Mouse (Mus musculus) liver, embryonic 11.5 days (tissue): ENCODE results near the gene L1cam. TPM values are rescaled to one million over a fixed set of nuclear protein-coding genes. Genes with fewer than 3 reads are reported as not detected.

ENCODE experiments used
- ATAC-seq: fragments of 200-750 bp; cut with Nextera tagmentation; replicated peaks from 2 replicates; pipeline ENCODE4 v1.8.0; 2017; ENCODE audit warnings: moderate number of reproducible peaks, mild to moderate bottlenecking, moderate TSS enrichment, moderate library complexity; ENCODE audit not compliant: low FRiP score
- DNase-seq: peaks from one replicate; pipeline ENCODE4 v3.0.0-alpha.2; 2017; ENCODE audit warnings: low spot score
- H3K27ac ChIP-seq: fragments of 300-500 bp; sonication (generic); 2 replicates; pipeline ENCODE4 v1.5.1; 2014; ENCODE audit warnings: mild to moderate bottlenecking, low read depth, low read length, control low read depth
- H3K27me3 ChIP-seq: fragments of 300-500 bp; sonication (generic); replicated peaks from 2 replicates; pipeline ENCODE4 v1.6.1; 2014; ENCODE audit warnings: low read length, mixed read lengths; ENCODE audit not compliant: control insufficient read depth, insufficient read depth
- H3K36me3 ChIP-seq: fragments of 300-500 bp; sonication (generic); 2 replicates; pipeline ENCODE4 v1.6.1; 2014; ENCODE audit warnings: mild to moderate bottlenecking, low read length, moderate library complexity, mixed read lengths; ENCODE audit not compliant: control insufficient read depth, insufficient read depth
- H3K4me1 ChIP-seq: fragments of 300-500 bp; sonication (generic); replicated peaks from 2 replicates; pipeline ENCODE4 v1.6.1; 2014; ENCODE audit warnings: low read length, mixed read lengths; ENCODE audit not compliant: control insufficient read depth, insufficient read depth
- H3K4me2 ChIP-seq: fragments of 300-500 bp; sonication (generic); 2 replicates; pipeline ENCODE4 v1.6.1; 2014; ENCODE audit warnings: mild to moderate bottlenecking, control low read depth, moderate library complexity
- H3K4me3 ChIP-seq: fragments of 300-500 bp; sonication (generic); 2 replicates; pipeline ENCODE4 v1.5.1; 2014; ENCODE audit warnings: low read depth, low read length, control low read depth
- H3K9ac ChIP-seq: fragments of 300-500 bp; sonication (generic); 2 replicates; pipeline ENCODE4 v1.6.1; 2014; ENCODE audit warnings: low read depth, low read length, control low read depth
- H3K9me3 ChIP-seq: fragments of 300-500 bp; sonication (generic); 2 replicates; pipeline ENCODE4 v1.6.1; 2016; ENCODE audit warnings: low read length, inconsistent platforms, mixed read lengths; ENCODE audit not compliant: control insufficient read depth
- WGBS: fragments of 180-500 bp; shearing (Covaris S2); extraction: QIAGEN DNeasy Blood & Tissue Kit; methylation state at CpG from one replicate; pipeline ENCODE4 v1.1.7; 2014; 5-methylcytosine and 5-hydroxymethylcytosine counted together
- polyA plus RNA-seq: library from polyadenylated mRNA; unstranded; fragments of >200 nt; fragmentation: Nextera tagmentation; extraction: Ambion mirVana; gene quantifications from 2 replicates; pipeline ENCODE4 v1.2.1, GENCODE M21; 2014

Gene L1cam
- polyA plus RNA-seq = 0.42 and 0.95 TPM in 2 replicates

DNA sequence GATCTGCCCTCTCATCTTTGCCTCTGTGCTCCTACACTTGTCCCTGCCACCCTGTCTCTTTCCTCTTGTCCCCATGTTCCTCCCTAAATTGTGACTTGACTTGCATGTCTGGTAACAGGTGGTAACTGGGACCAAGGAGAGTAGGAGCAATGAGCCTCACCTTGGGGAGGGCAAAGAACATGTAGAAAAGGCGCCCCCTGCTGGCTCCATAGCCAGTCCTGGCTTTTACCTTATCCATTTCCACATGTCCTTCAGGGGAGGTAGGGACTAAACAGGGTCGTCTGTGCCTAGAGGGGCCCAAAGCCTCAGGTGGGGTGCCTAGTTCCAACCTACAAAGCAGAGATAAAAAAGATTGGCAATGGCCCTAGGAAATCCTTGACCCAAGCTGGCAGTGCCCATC, at the start of gene L1cam:
Gene L1cam, minus strand, starts transcription at position 387 of the 400 bp plus-strand sequence.
- no peaks in the 10 kb centered on the region for H3K36me3 ChIP-seq
- H3K27ac ChIP-seq = no peak within 1 kb of the TSS
- WGBS = 13% methylated on average over 2 of the region's 2 CpGs
- DNase-seq = no peak
- no peak within 1 kb of the TSS for H3K9ac ChIP-seq
- no peak within 1 kb of the TSS for H3K4me2 ChIP-seq
- no peak within 1 kb of the TSS for H3K4me3 ChIP-seq
- H3K4me1 ChIP-seq = no peaks in the 10 kb centered on the region
- no peaks in the 10 kb centered on the region for H3K9me3 ChIP-seq
- H3K27me3 ChIP-seq = peaks cover 3% of the 10 kb centered on the region
- no peak for ATAC-seq

DNA sequence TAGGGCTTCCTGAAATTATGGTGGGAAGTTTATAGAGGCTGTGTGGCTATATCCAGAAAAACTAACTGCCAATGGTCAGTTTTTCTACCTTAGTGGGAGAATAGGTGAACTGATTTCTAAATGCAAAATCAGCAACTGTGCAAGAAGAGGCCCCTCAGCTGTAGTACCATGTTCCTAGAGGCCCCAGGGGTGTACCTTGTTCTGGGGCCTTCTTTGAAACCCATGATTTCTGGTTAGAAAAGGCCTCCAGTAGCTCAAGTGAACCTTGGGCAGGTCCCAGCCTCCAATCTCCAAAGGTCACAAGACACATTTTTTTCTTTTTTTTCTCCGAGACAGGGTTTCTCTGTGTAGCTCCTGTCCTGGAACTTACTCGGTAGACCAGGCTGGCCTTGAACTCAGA, 46.4 kb upstream of the L1cam start:
- no peaks in the 10 kb centered on the region for H3K27me3 ChIP-seq
- DNase-seq = no peak
- no peaks in the 10 kb centered on the region for H3K4me1 ChIP-seq
- H3K9me3 ChIP-seq = no peaks in the 10 kb centered on the region
- peaks cover 26% of the 10 kb centered on the region; the same call in 1 of the 2 replicates for H3K36me3 ChIP-seq
- 82% methylated on average over 2 of the region's 2 CpGs for WGBS
- no peak overlapping the region for H3K27ac ChIP-seq
- H3K4me3 ChIP-seq = no peak overlapping the region
- ATAC-seq = no peak
- H3K9ac ChIP-seq = no peak overlapping the region
- H3K4me2 ChIP-seq = no peak overlapping the region

GRCm38 (mm10) chrX:73941860-73942259, 46.0 kb upstream of the L1cam start:
- H3K27me3 ChIP-seq = no peaks in the 10 kb centered on the region
- 54% methylated on average over 2 of the region's 2 CpGs for WGBS
- H3K4me1 ChIP-seq = no peaks in the 10 kb centered on the region
- no peak overlapping the region for H3K9ac ChIP-seq
- H3K4me3 ChIP-seq = no peak overlapping the region
- ATAC-seq (no peak; the same call in 1 of the 2 replicates), DNase-seq (no peak)
- H3K27ac ChIP-seq = no peak overlapping the region
- H3K36me3 ChIP-seq = peaks cover 24% of the 10 kb centered on the region; the same call in 1 of the 2 replicates
- H3K9me3 ChIP-seq = no peaks in the 10 kb centered on the region
- no peak overlapping the region for H3K4me2 ChIP-seq

GRCm38 (mm10) chrX:73931871-73932270, 36.0 kb upstream of the L1cam start:
- H3K27ac ChIP-seq = no peak overlapping the region
- peaks cover 3% of the 10 kb centered on the region for H3K4me1 ChIP-seq
- WGBS = 61% methylated on average over 2 of the region's 2 CpGs
- no peaks in the 10 kb centered on the region for H3K9me3 ChIP-seq
- no peak overlapping the region for H3K4me3 ChIP-seq
- no peaks in the 10 kb centered on the region; the same call in 1 of the 2 replicates for H3K27me3 ChIP-seq
- no peaks in the 10 kb centered on the region for H3K36me3 ChIP-seq
- H3K4me2 ChIP-seq = no peak overlapping the region
- DNase-seq = no peak
- ATAC-seq = no peak
- H3K9ac ChIP-seq = no peak overlapping the region

DNA sequence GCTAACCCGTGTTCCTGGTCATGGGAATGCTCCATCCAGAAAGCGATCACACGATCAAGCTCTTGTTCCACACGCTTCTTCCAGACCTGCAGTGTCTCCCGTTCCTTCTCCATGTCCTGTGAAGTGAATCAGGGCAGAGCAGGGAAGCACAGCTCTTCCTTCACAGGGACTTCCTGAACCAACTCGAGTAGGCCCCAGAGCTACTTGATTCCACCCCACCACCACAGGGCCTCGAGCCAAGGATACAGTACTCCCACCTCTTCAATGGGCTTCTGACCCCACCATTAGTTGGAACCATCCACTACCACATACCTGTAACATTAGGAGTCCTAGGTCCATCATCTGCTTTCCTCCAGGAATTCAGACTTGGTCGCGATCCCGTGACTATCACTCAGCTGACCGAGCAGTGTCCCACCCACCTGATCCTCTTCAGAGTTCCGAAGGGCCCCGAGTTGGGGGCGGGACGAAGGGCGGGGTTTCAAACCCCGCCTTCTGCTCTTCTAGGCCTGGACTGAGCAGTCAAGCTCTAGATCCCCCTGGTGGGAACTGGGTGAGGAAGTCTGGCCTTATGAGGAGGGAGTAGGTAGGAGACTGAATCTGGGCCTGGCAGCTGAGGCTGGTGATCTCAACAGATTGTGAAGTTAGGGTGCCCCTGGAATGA, 34.6 kb upstream of the L1cam start, which contains the start of gene Renbp:
Gene Renbp, minus strand, starts transcription at position 449 of the 661 bp plus-strand sequence.
- H3K9ac ChIP-seq = peak within 1 kb of the TSS; percentile 57
- peak; percentile 90 for ATAC-seq
- no peaks in the 10 kb centered on the region; the same call in 1 of the 2 replicates for H3K27me3 ChIP-seq
- peak within 1 kb of the TSS; percentile 64 for H3K4me2 ChIP-seq
- no peak within 1 kb of the TSS for H3K27ac ChIP-seq
- WGBS = 34% methylated on average over 17 of the region's 17 CpGs
- peaks cover 3% of the 10 kb centered on the region for H3K4me1 ChIP-seq
- H3K4me3 ChIP-seq = peak within 1 kb of the TSS; percentile 42
- H3K9me3 ChIP-seq = no peaks in the 10 kb centered on the region
- H3K36me3 ChIP-seq = no peaks in the 10 kb centered on the region
- peak; percentile 69 for DNase-seq

GRCm38 (mm10) chrX:73922550-73922882, 26.6 kb upstream of the L1cam start:
- DNase-seq (no peak), ATAC-seq (no peak)
- no peaks in the 10 kb centered on the region for H3K4me1 ChIP-seq
- 67% methylated on average over 8 of the region's 8 CpGs for WGBS
- no peaks in the 10 kb centered on the region for H3K9me3 ChIP-seq
- peak overlapping the region; percentile 79; the same call in 1 of the 2 replicates for H3K27ac ChIP-seq
- H3K27me3 ChIP-seq = peaks cover 2% of the 10 kb centered on the region
- H3K36me3 ChIP-seq = no peaks in the 10 kb centered on the region; the same call in 1 of the 2 replicates
- peak overlapping the region; percentile 79 for H3K4me2 ChIP-seq
- peak overlapping the region; percentile 75 for H3K9ac ChIP-seq
- peak overlapping the region; percentile 68 for H3K4me3 ChIP-seq

GRCm38 (mm10) chrX:73921823-73922549, 26.1 kb upstream of the L1cam start, which contains the start of the genes Arhgap4 and Naa10:
Gene Arhgap4 (minus strand): TSS chrX:73921870.
Gene Naa10 (minus strand): TSS chrX:73921944.
- peak; percentile 97 for ATAC-seq
- Histone ChIP-seq H3K27ac (peak within 1 kb of the TSS; percentile 79), H3K9me3 (no peaks in the 10 kb centered on the region), H3K4me1 (no peaks in the 10 kb centered on the region), H3K4me2 (peak within 1 kb of the TSS; percentile 79), H3K4me3 (peak within 1 kb of the TSS; percentile 68), H3K9ac (peak within 1 kb of the TSS; percentile 75), H3K27me3 (peaks cover 2% of the 10 kb centered on the region), H3K36me3 (no peaks in the 10 kb centered on the region; the same call in 1 of the 2 replicates)
- WGBS = 11% methylated on average over 42 of the region's 43 CpGs
- peak; percentile 79 for DNase-seq

GRCm38 (mm10) chrX:73921285-73921822, 25.4 kb upstream of the L1cam start:
- H3K27me3 ChIP-seq = peaks cover 2% of the 10 kb centered on the region
- no peaks in the 10 kb centered on the region; the same call in 1 of the 2 replicates for H3K36me3 ChIP-seq
- H3K9me3 ChIP-seq = no peaks in the 10 kb centered on the region
- peak overlapping the region; percentile 74 for H3K27ac ChIP-seq
- no peaks in the 10 kb centered on the region for H3K4me1 ChIP-seq
- 13% methylated on average over 34 of the region's 34 CpGs for WGBS
- H3K4me2 ChIP-seq = peak overlapping the region; percentile 79
- peak; percentile 32 for ATAC-seq
- peak overlapping the region; percentile 75 for H3K9ac ChIP-seq
- peak overlapping the region; percentile 68 for H3K4me3 ChIP-seq
- DNase-seq = no peak
